Mouse (Mus musculus): ENCODE measurements at regions not wholly inside any gene's neighbourhood (a gene's known extent, or its start where the extent isn't known, plus 50 kb on each side); places are given as distances from the start of the nearest gene placed in this dataset.
A peak's percentile ranks its signal among the peaks of the same experiment; 100 is the strongest.

DNA sequence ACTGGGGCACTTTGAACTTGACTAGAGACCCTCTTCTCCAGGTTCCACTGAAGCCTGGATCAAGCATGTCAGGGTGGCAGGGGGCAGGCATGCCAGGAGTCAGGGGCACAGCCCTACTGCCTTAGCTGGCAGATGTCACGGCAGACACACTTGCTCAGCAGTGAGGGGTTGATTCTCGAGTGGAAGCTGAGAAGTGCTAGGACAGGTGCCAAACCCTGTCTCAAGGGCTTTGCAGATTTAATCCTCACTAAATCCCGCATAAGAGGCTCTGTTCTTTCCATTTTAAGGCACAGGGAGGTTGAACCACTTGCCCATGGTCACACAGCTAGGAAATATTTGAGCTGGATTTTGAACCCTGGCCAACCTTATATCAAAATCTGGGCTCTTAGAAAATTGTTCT lies 223.5 kb upstream of the Mvb12b start:
- DNase-seq (ENCODE audit: low spot score), result no peak

- no peak for DNase-seq (ENCODE audit: low spot score)
These were observed 222.8 kb upstream of the Mvb12b start for GRCm38 (mm10) chr2:34110582-34110981.

DNA sequence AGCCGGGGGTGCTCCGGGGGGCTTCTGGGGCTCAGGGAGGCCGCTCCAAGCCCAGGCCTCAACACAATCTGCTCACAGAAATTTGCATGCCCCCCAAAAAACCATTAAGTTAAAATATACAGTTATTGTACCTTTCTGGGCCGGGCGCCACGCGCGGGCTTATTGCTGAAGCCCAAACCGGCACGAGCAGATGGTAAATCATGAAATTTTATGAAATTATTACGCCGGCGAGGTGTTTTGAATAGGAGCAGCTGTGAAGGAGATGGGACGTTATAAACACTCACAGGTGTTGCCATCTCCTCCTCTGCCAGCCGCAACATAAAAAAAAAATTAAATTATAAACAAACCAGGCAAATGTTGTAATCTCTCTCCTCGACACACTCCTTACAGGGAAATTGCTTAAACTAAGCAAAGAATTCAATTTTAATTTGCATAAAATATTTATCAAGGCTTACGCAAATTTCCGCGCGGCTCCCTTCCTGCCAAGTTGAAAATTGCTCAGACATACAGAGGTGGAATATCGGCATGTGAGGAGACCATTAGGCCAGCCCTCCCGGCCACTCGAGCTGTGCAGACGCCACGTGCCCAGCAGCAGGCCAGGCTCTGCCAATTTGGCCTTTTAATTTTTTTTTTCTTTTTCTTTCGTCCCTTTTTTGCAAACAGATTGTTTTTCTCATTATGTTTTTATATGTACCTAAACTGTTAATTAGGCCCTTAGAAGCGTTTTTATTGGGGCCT lies 220.0 kb upstream of the Mvb12b start:
- DNase-seq (ENCODE audit: low spot score), result no peak

- no peak for DNase-seq (ENCODE audit: low spot score)
These were observed 219.3 kb upstream of the Mvb12b start for GRCm38 (mm10) chr2:34106837-34107565.

- no peak for DNase-seq (ENCODE audit: low spot score)
These were observed 218.5 kb upstream of the Mvb12b start for GRCm38 (mm10) chr2:34106245-34106644.

- no peak for DNase-seq (ENCODE audit: low spot score)
These were observed 217.7 kb upstream of the Mvb12b start for GRCm38 (mm10) chr2:34105271-34106051.

DNA sequence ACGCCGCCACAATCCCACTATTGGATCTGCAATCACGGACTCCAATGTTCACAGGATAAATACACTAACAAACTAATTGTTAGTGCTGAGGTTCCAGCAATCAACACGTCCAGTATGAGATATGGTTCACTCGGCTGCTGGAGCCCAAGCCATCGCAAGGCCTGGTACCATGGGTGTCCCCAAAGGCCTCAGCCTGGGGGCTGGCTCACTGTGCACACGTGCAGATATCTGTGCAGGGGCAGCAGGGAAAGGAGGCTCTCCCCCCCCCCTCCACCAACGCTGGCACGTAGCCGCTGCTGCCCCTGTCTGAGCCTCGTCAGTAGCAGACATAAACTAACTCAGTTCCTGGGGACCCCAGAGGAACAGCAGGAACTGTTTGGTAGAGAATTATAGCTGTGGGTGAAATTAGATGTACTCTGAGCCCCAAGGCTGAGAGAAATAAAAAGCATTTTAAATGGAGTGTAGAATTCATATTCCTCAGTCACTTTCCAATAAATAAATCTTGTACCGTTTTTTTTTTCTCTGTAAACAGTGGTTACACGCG lies 210.3 kb upstream of the Mvb12b start:
- DNase-seq (ENCODE audit: low spot score), result no peak

GRCm38 (mm10) chr2:34096561-34096960 lies 208.8 kb upstream of the Mvb12b start:
- DNase-seq (ENCODE audit: low spot score), result no peak

- DNase-seq (ENCODE audit: low spot score), result no peak
These were observed 201.1 kb upstream of the Mvb12b start for GRCm38 (mm10) chr2:34088832-34089231.

DNA sequence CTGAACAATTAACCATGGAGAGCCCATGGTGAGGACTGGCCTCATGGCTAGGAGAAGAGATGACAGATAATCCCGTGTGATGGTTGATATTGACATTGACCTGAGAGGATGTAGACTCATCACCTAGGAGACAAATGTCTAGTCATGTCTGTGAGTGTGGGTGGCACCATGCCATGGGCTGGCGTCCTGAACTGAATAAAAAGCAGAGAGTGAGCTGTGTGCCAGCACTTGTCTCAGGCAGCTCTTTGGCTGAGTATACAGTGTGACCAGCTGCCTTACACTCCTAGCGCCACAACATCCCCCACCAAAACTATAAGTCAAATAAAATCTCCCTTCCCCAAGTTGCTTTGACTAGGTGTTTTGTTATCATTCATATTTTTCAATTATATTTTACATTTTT lies 198.4 kb upstream of the Mvb12b start:
- no peak for DNase-seq (ENCODE audit: low spot score)

- no peak for DNase-seq (ENCODE audit: low spot score)
These were observed 196.8 kb upstream of the Mvb12b start for GRCm38 (mm10) chr2:34084513-34084912.

GRCm38 (mm10) chr2:34082486-34082885 lies 194.7 kb upstream of the Mvb12b start:
- no peak for DNase-seq (ENCODE audit: low spot score)

- no peak for DNase-seq (ENCODE audit: low spot score)
These were observed 192.4 kb upstream of the Mvb12b start for GRCm38 (mm10) chr2:34080176-34080575.

- no peak for DNase-seq (ENCODE audit: low spot score)
These were observed 191.5 kb upstream of the Mvb12b start for GRCm38 (mm10) chr2:34079282-34079681.

DNA sequence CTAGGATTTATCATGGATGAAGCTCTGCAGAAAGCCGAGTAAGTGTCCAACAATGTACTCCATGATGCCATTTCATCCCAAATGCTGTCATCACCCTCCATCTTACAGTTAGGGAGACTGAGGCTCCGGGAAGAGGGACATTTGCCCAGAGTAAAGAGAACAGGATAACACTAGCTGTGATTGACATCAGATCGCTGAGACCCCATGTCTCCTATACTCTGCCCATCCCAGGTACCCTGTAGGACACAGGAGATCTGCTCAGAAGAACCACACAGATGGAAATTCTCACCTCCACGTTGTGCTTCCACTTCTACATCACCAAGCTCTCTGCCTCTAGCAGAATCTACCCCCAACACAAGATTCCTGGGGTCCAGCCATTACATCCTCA lies 191.1 kb upstream of the Mvb12b start:
- DNase-seq (ENCODE audit: low spot score), result no peak

- no peak for DNase-seq (ENCODE audit: low spot score)
These were observed 190.6 kb upstream of the Mvb12b start for GRCm38 (mm10) chr2:34078248-34078874.

DNA sequence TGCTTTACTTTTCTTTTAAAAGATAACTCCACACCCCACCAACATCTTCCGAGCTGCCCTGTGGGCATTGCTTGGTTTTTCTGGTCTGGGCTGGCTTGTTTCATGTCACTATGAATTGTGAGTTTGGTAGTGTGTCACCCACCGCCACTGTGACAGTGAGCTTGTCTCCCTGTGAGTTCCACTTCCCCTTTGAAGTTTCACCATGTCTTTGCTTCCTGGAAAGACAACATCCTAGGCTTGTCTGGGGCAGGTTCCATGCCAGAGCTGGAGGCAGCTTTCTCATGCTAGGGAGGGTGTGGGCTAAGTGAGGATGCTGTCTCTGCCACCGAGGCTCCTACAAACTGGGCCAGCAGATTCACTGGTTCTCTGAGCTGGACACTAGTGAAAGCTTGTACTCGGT lies 188.6 kb upstream of the Mvb12b start:
- no peak for DNase-seq (ENCODE audit: low spot score)

- DNase-seq (ENCODE audit: low spot score), result peak; percentile 7
These were observed 186.3 kb upstream of the Mvb12b start for GRCm38 (mm10) chr2:34074066-34074465.

DNA sequence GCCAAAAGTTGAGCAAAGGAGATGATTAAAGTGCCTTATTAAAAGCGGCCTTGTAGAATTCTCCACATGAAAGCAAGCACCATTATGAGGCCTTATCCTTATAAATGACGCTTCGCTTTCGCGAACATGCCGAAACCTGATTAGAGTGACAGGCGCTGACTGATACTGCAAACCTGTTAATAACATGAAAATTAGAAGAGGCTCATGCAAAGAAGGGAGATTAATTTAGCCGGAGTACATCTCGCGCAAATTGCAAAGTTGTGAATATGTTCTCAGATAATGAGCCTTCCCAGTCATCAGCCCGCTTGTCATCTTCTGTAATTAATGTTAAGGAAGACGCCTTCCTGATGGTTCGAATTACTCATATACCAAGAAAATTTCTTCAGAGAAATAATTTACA lies 177.8 kb upstream of the Mvb12b start:
- DNase-seq (ENCODE audit: low spot score), result no peak

DNA sequence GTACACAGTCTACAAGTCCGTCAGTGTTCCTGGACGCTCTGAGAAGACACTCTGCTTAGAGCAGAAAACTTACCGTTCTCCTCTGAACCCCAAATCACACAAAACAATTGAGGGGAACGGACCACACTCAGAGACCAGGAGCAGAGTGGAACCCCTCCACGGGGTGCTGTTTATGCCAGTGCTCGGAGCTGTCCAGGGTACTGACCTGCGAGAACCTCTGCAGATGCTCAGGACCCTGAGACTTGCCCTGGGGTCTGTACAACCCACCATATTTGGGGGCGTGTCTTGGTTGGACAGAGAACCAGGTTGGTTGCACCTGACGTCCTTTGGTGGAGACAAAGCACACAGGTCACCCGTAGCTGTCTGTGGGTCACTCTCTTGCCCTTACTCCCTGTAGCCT lies 177.3 kb upstream of the Mvb12b start:
- no peak for DNase-seq (ENCODE audit: low spot score)

- DNase-seq (ENCODE audit: low spot score), result no peak
These were observed 168.8 kb upstream of the Mvb12b start for GRCm38 (mm10) chr2:34056552-34056951.

GRCm38 (mm10) chr2:34043064-34043463 lies 155.3 kb upstream of the Mvb12b start:
- no peak for DNase-seq (ENCODE audit: low spot score)
